Mouse (Mus musculus): Measurements from ENCODE around the gene Tarsl2. TPM values are rescaled to one million over a fixed set of nuclear protein-coding genes. Genes with fewer than 3 reads are reported as not detected.

The Tarsl2 gene
- polyA plus RNA-seq, 1 experiment = 0.94 TPM

DNA sequence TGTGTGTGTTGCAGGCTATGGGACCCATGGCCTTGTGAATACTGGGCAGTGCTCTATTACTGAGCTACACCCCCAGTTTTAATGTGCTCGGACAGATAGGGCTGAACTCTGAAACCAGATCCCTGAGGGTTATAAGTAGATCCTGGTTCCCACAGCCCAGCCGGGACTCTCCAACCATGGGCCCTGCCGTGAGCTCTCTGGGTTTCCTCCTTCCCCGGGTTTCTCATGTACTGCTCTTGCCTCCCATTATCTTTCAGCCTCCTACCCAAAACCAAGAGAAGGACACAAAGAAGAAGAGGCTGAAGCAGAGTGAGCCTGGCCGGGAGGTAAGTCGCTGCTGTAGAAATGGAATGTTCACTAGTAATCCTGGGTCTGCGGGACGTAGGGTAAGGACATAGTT lies 1.3 kb downstream of the Tarsl2 start:
- DNase-seq (ENCODE audit: low read depth, low spot score) = no peak
- 94% methylated on average over 8 of the region's 8 CpGs for WGBS

- DNase-seq (ENCODE audit: low read depth, low spot score) = no peak
- 91% methylated on average over 4 of the region's 4 CpGs for WGBS
Measured at GRCm38 (mm10) chr7:65650662-65651061, 6.0 kb downstream of the Tarsl2 start.

GRCm38 (mm10) chr7:65657490-65658120 lies 12.9 kb downstream of the Tarsl2 start:
- WGBS = 97% methylated on average over 2 of the region's 2 CpGs
- DNase-seq (ENCODE audit: low read depth, low spot score) = no peak

DNA sequence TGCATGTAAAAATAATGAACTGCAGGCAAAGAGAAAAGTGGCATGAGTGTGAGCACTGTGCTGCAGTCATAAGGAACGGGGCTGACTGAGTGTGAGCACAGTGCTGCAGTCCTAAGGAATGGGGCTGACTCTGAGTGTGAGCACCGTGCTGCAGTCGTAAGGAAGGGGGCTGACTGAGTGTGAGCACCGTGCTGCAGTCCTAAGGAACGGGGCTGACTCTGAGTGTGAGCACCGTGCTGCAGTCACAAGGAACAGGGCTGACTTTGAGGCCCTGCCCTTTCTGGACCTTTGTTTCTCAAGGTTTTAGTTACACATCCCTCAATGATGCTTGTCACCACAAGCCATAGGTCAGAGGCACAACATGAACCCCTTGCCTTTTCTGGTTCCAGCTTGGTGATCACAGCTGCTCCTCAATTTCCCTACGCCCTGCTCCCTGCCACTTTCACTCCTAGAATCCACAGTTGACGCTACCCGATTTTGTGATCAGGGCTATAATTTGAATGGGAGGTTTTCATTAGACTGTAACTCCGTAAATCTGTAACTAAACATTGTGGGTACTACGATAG lies 18.6 kb downstream of the Tarsl2 start:
- WGBS = 84% methylated on average over 11 of the region's 11 CpGs
- no peak for DNase-seq (ENCODE audit: low read depth, low spot score)

DNA sequence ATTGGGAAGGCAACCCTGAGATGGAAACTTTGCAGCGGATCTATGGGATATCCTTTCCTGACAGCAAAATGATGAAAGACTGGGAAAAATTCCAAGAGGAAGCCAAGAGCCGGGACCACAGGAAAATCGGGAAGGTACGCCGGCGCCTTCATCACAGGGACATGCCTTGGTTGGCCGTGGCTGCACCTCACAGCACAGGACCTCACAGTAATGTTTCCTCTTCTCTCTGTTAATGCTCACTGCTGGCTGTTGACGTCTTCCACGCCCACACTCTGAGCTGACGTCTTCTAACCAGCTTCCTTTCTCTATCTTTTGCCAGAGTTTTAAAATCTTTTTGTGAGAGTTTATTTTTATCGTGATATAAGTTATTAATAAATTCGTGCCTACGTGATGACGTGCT lies 19.2 kb downstream of the Tarsl2 start:
- no peak for DNase-seq (ENCODE audit: low read depth, low spot score)
- WGBS = 82% methylated on average over 14 of the region's 14 CpGs

- no peak for DNase-seq (ENCODE audit: low read depth, low spot score)
- WGBS = 90% methylated on average over 6 of the region's 6 CpGs
Measured at GRCm38 (mm10) chr7:65667491-65667890, 22.8 kb downstream of the Tarsl2 start.

DNA sequence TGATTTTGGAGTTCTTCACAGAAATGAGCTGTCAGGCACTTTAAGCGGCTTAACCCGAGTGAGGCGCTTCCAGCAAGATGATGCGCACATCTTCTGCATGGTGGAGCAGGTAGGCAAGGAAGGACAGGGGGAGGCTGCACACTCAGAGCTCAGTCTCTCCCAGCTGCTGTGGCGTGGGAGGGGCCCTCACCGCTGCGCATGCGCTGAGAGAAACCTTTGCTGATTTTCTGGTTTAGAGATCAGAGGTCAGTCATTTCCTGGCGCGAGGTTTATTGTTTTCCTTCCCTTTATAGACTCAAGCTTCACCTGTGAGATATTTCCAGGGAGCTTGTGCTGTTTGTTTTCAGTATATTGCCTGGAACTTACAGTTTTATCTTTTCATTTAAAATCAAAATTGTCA lies 33.4 kb downstream of the Tarsl2 start:
- peak; percentile 83 for DNase-seq (ENCODE audit: low read depth, low spot score)
- WGBS = 37% methylated on average over 10 of the region's 10 CpGs

- no peak for DNase-seq (ENCODE audit: low read depth, low spot score)
- WGBS = 76% methylated on average over 7 of the region's 7 CpGs
Measured at GRCm38 (mm10) chr7:65678900-65679595, 34.4 kb downstream of the Tarsl2 start.

- DNase-seq (ENCODE audit: low read depth, low spot score) = no peak
- WGBS = 39% methylated on average over 5 of the region's 5 CpGs
Measured at GRCm38 (mm10) chr7:65681166-65681565, 36.5 kb downstream of the Tarsl2 start.

- WGBS = 64% methylated on average over 7 of the region's 7 CpGs
- no peak for DNase-seq (ENCODE audit: low read depth, low spot score)
Measured at GRCm38 (mm10) chr7:65684256-65684835, 39.6 kb downstream of the Tarsl2 start.

GRCm38 (mm10) chr7:65686664-65687063 lies 42.0 kb downstream of the Tarsl2 start:
- no peak for DNase-seq (ENCODE audit: low read depth, low spot score)
- 92% methylated on average over 9 of the region's 9 CpGs for WGBS

DNA sequence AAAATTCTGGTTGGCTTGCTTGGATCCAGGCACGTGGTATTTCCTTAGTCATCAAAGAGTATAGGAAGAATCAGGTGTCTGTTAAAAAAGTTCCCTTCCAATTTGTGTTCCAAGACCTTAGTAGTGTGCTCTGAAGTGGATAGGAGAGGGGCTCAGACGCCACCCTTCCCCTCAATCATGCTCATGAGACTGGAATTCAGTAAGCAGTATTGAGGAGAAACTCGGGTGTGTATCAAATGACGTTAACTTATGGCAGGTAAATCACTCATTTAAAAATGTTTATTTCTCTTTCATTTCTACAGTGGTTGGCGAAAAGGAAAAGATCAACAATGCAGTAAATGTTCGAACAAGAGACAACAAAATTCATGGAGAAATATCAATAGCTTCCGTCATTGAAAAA lies 46.2 kb downstream of the Tarsl2 start, which contains the start of gene Tm2d3:
Tm2d3 (plus strand) TSS at position 301 of the 400 bp plus-strand sequence.
- WGBS = 91% methylated on average over 7 of the region's 7 CpGs
- no peak for DNase-seq (ENCODE audit: low read depth, low spot score)

DNA sequence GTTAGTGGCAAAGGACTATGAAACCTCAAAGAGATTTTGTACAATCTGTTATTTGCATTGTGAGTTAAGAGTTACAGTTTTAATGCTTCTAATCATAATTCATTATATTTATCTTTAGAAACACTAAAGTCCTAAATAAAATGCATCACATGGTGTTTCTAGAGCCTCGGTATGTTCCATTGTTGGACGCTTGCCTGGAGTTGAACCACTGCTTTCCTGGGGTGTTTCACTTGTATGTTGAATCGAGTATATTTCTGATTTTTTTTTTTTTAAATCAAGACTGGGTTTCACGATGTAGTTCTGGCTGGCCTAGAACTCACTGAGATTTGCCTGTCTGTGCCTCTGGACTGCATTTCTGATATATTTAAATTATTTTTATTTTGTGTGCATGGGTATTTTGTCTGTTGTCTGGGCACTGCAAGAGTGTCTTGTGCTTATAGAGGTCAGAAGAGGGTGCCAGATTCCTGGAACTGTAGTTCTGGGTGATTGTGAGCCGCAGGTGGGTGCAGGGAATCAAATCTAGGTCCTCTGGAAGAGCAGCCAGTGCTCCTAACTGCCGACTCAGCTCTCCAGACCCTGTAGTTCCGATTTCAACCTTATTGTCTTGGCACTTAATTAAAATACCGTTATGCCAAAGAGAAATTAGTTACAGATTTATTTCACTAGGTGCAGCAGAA lies 47.4 kb downstream of the Tarsl2 start:
- WGBS = 72% methylated on average over 8 of the region's 8 CpGs
- no peak for DNase-seq (ENCODE audit: low read depth, low spot score)

DNA sequence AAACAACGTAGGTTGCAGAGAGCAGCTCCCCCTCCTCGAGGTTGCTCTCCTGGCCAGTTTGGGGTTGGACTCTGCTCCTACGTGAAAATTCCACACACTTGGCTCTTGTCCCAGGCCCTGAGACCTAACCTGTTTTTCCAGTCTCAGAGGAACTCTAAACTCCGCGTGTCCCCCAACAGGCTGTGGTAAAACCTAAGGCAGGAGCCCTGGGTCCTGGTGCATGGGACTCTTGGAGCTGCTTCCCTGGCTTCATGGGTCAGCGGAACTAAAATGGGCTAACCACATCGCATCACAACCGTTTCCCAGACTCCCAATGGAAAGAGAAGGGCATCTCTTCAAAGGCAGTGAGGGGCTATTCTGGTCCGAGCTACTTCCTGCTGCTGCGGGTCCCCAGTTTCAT lies 48.2 kb downstream of the Tarsl2 start:
- DNase-seq (ENCODE audit: low read depth, low spot score) = peak; percentile 53
- 1% methylated on average over 10 of the region's 10 CpGs for WGBS

DNA sequence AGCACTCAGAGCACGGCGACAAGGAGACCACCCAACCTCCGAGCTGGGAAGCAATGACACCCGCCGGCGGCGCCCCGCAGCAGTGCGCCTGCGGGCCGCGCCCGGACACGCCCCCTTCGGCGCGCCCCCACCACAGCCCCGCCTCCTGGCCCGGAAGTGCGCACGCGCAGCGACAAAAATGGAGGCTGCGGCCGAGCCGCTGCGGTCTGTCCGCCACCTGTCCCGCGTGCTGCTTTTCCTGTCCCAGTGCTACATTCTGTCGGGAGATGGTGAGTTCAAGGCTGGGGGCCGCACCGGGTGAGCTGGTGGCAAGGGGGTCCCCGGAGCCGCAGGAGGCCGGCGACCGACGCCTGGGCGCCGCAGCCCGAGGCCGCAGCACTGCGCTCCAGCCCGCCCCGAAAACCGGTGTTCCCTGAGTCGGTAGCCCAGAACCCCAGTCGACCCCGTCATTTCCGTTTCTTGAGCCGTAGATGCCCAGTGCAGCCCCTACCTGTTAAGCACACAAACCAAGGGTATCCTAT lies 48.7 kb downstream of the Tarsl2 start:
- peak; percentile 38 for DNase-seq (ENCODE audit: low read depth, low spot score)
- under 1% methylated on average over 52 of the region's 52 CpGs for WGBS

GRCm38 (mm10) chr7:65696450-65696849 lies 51.8 kb downstream of the Tarsl2 start:
- no peak for DNase-seq (ENCODE audit: low read depth, low spot score)
- WGBS = 61% methylated on average over 2 of the region's 2 CpGs

DNA sequence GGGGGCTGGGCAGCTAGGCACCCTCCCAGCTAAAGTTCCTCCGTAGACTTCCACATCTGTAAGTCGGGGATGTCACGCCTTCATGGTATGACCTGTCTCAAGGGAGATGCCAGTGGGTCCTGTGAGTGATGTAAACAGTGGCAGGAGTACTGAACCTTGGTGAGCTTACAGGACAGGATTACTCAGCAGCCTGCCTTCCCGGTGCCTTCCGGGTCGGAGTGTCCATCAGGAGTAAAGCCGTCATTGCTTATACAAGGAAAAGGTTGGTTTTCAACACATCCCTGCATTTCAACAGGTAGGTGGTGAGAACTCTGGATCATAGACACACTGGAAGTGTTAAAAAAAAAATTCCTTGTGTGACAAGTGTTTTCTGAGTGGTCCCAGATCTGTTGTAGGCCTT lies 57.4 kb downstream of the Tarsl2 start:
- no peak for DNase-seq (ENCODE audit: low read depth, low spot score)
- 89% methylated on average over 7 of the region's 7 CpGs for WGBS

DNA sequence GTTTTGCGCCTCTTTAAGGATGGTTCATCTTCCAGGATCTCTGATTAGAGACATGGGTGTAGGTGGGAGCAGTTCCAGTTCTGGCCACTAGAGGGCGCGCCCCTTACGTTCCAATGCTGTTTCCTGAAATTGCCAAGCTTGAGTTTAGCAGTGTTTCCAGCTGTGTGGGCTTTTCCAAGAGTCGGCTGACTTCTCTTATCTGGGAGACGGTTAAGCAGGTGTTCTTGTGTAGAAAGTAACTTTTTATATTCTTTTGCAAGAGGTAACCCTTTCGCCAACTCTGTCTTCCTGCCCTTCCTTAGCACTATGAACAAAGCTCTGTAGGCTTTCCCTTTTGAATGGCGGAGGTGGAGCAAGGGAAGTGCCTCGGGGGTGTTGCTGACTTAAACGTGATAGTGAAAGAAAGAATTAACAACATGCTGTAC lies 60.1 kb downstream of the Tarsl2 start:
- DNase-seq (ENCODE audit: low read depth, low spot score) = peak; percentile 42
- 6% methylated on average over 10 of the region's 10 CpGs for WGBS

DNA sequence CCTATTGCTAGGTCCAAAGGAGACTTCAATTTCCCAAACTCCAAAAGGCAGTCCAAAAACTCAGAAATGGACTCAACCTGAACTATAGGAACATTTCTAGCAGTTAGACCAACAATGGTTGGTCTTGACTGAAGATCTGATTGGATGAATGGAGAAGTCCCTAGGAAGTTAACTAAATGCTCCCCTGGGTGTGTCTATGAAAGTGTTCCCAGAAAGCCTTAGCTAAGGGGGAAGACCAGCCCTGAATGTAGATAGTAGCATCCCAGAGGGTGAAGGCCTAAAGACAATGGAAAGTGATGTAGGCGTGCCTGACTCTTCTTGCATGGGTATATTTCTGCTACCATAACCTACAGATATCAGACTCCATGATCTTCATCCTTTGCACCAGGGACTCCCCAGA lies 63.8 kb downstream of the Tarsl2 start:
- WGBS = 84% methylated on average over 1 of the region's 1 CpGs
- no peak for DNase-seq (ENCODE audit: low read depth, low spot score)

DNA sequence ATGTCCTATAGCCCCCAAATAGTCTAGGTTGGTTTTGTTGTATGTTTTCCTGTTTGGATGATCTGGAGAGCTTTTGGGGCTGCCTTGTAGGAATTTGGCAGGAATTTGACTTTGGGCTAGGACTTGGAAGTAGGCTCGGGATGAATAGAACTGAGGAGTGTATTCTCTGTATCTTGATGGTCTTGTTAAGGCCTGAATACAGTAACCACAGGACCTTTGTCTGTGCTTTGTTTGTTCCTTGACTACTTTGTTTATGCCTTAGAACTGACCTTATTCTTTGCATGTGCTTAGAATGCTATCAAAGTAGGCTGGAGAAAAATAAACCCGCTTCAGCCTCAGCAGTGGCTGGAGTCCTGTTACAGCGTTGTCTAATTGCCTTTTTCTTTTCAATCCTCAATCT lies 65.6 kb downstream of the Tarsl2 start:
- WGBS = 82% methylated on average over 3 of the region's 3 CpGs
- DNase-seq (ENCODE audit: low read depth, low spot score) = no peak

All from large intestine, adult 2 months (tissue).